Mouse (Mus musculus) midbrain, postnatal 0 days (tissue): ENCODE measurements around the gene Urad. TPM values are rescaled to one million over a fixed set of nuclear protein-coding genes. Genes with fewer than 3 reads are reported as not detected.

Experiments
- ATAC-seq: fragments of 200-750 bp; cut with Nextera tagmentation; 2 replicates; pipeline ENCODE4 v1.8.0; 2017; ENCODE audit warnings: moderate number of reproducible peaks, mild to moderate bottlenecking, moderate TSS enrichment, moderate library complexity; ENCODE audit not compliant: low FRiP score
- DNase-seq: peaks from one replicate; pipeline ENCODE4 v3.0.0-alpha.2; 2015; ENCODE audit warnings: low spot score
- H3K27ac ChIP-seq: fragments of 300-500 bp; sonication (generic); 2 replicates; pipeline ENCODE4 v1.5.1; 2014; ENCODE audit warnings: low read depth, mild to moderate bottlenecking, low read length, mixed read lengths
- H3K27me3 ChIP-seq: fragments of 300-500 bp; sonication (generic); 2 replicates; pipeline ENCODE4 v1.6.1; 2014; ENCODE audit warnings: low read length, control low read depth, mixed read lengths; ENCODE audit not compliant: insufficient read depth
- H3K36me3 ChIP-seq: fragments of 300-500 bp; sonication (generic); 2 replicates; pipeline ENCODE4 v1.6.1; 2014; ENCODE audit warnings: low read length, control low read depth, mixed read lengths; ENCODE audit not compliant: insufficient read depth
- H3K4me1 ChIP-seq: fragments of 300-500 bp; sonication (generic); 2 replicates; pipeline ENCODE4 v1.6.1; 2014; ENCODE audit warnings: mild to moderate bottlenecking, control low read depth, antibody characterized with exemption, low read length, mixed read lengths; ENCODE audit not compliant: insufficient read depth
- H3K4me2 ChIP-seq: fragments of 300-500 bp; sonication (generic); 2 replicates; pipeline ENCODE4 v1.6.1; 2014; ENCODE audit warnings: low read depth, mild to moderate bottlenecking, low read length, mixed read lengths; ENCODE audit not compliant: poor library complexity, severe bottlenecking
- H3K4me3 ChIP-seq: fragments of 300-500 bp; sonication (generic); 2 replicates; pipeline ENCODE4 v1.5.1; 2014; ENCODE audit warnings: low read depth, mild to moderate bottlenecking, low read length, moderate library complexity
- H3K9ac ChIP-seq: fragments of 300-500 bp; sonication (generic); replicated peaks from 2 replicates; pipeline ENCODE4 v1.6.1; 2014; ENCODE audit warnings: mild to moderate bottlenecking, low read length, moderate library complexity, mixed read lengths; ENCODE audit not compliant: poor library complexity, severe bottlenecking
- H3K9me3 ChIP-seq: fragments of 300-500 bp; sonication (generic); 2 replicates; pipeline ENCODE4 v1.6.1; 2016; ENCODE audit warnings: low read length, control low read depth
- CTCF ChIP-seq: IDR thresholded peaks from 2 replicates; pipeline ENCODE4 v1.5.1; 2016; ENCODE audit warnings: antibody characterized with exemption, mild to moderate bottlenecking
- WGBS: fragments of 180-500 bp; shearing (Covaris S2); extraction: QIAGEN DNeasy Blood & Tissue Kit; methylation state at CpG from one replicate; pipeline ENCODE4 v1.1.7; 2014; 5-methylcytosine and 5-hydroxymethylcytosine counted together
- microRNA-seq: library from miRNA; unstranded; fragments of <30 nt; microRNA quantifications from one replicate; pipeline ENCODE4, GENCODE M21; 2016; ENCODE audit warnings: borderline number of aligned reads
- polyA plus RNA-seq: library from polyadenylated mRNA; unstranded; fragments of >200 nt; fragmentation: Nextera tagmentation; extraction: Ambion mirVana; gene quantifications from 2 replicates; pipeline ENCODE4 v1.2.1, GENCODE M21; 2015
- total RNA-seq: library from RNA; depleted of rRNA; stranded (reverse); fragments of >200 nt; gene quantifications from 2 replicates; pipeline ENCODE4 v1.2.3, GENCODE M21; 2014; rRNA removed

Gene Urad
- total and polyA plus RNA-seq, 2 experiments from 2014 or later = not detected

DNA sequence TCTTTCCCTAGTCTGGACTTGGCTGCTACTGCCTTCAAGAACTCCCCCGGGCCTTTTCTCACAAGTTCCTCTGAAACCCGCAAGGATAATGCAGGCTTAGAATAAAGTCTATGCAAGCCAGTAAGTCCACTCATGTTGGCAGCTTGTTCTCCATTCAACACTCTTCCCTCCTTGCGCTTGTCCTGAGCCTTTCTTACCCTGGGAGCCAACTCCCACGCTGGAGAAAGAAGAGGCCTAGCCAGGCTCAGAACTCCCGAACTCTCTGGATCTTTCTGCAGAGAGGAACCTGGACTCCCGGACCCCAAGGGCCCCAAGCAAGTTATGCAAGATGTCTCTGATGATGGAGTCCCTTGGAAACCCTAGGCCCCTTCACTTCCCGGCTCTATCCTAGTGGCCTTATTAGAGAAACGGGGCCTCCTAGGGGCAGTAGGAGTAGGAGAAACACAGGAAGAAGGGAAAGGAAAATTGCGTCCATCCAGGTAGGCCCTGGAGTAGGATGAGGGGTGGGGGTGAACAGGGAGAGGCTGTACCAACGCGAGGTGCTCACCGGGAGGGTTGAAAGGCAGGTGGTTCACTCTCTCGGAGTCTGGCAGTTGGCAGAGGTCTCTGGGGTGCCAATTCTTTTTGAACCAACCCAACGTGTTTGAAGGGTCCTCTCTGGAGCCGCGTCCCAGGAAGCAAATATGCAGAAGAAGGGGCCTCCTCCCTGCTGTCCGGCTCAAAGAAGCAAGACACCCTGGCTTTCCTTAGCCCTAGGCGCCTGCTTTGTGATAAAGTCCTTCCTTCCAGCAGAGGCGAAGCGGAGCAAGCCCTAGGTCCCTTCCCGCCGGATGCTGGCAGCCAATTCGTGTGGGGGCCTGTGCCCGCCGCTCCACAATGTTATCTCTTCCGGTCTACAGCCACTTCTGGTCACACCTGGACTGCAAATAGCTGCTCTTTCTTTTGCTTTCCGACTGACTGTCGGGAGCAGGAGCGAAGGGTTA is 51.3 kb downstream of the Urad start:
- 2% methylated on average over 29 of the region's 29 CpGs for whole genome bisulfite sequencing
- H3K36me3 ChIP-seq = no peaks in the 10 kb centered on the region
- peaks cover 92% of the 10 kb centered on the region for H3K27me3 ChIP-seq
- no peak overlapping the region for H3K27ac ChIP-seq
- H3K4me2 ChIP-seq = no peak overlapping the region
- DNase-seq (no peak), ATAC-seq (no peak)
- H3K9me3 ChIP-seq = no peaks in the 10 kb centered on the region
- H3K9ac ChIP-seq = no peak overlapping the region
- H3K4me3 ChIP-seq = no peak overlapping the region
- no peaks in the 10 kb centered on the region for H3K4me1 ChIP-seq
- TF ChIP-seq CTCF = no peak

DNA sequence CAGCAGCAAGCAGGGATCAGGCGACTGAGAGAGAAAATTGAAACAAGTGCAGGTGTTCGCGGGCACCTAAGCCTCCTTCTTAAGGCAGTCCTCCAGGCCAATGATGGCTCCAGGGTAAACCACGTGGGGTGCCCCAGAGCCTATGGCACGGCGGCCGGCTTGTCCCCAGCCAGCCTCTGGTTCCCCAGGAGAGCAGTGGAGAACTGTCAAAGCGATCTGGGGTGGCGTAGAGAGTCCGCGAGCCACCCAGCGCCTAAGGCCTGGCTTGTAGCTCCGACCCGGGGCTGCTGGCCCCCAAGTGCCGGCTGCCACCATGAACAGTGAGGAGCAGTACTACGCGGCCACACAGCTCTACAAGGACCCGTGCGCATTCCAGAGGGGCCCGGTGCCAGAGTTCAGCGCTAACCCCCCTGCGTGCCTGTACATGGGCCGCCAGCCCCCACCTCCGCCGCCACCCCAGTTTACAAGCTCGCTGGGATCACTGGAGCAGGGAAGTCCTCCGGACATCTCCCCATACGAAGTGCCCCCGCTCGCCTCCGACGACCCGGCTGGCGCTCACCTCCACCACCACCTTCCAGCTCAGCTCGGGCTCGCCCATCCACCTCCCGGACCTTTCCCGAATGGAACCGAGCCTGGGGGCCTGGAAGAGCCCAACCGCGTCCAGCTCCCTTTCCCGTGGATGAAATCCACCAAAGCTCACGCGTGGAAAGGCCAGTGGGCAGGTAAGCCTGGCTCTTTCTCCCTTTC is 52.1 kb downstream of the Urad start, which contains the start of gene Pdx1:
Gene Pdx1 (plus strand): TSS at position 34 of the 747 bp plus-strand sequence.
- Histone ChIP-seq H3K27me3 (peaks cover 92% of the 10 kb centered on the region), H3K4me3 (no peak within 1 kb of the TSS), H3K4me1 (no peaks in the 10 kb centered on the region), H3K9me3 (no peaks in the 10 kb centered on the region), H3K27ac (no peak within 1 kb of the TSS), H3K36me3 (no peaks in the 10 kb centered on the region), H3K9ac (no peak within 1 kb of the TSS), H3K4me2 (no peak within 1 kb of the TSS)
- no peak for TF ChIP-seq CTCF
- 2% methylated on average over 44 of the region's 44 CpGs for WGBS
- no peak for ATAC-seq
- DNase-seq = no peak

DNA sequence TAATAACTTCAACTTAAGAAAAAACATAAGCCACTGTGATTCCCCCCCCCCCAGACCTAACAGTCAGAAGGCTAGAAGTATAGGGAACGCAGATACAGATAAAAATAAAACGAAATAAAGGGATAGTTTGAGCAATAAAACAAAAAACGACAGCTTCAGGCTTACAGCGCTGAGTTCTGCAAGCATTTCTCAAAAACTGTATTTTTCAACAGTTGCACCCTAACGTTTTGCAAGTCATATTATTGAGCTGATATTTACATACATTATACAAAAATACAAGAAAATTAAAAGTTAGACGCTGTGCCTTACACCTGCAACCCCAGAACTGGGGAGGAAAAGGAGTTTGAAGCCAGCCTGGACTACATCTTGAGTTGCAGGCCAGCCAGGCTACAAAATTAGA is 52.9 kb downstream of the Urad start:
- Histone ChIP-seq H3K27me3 (peaks cover 88% of the 10 kb centered on the region), H3K9ac (no peak overlapping the region), H3K36me3 (no peaks in the 10 kb centered on the region), H3K4me1 (no peaks in the 10 kb centered on the region), H3K9me3 (no peaks in the 10 kb centered on the region), H3K27ac (no peak overlapping the region), H3K4me2 (no peak overlapping the region), H3K4me3 (no peak overlapping the region)
- no peak for TF ChIP-seq CTCF
- 4% methylated on average over 6 of the region's 6 CpGs for WGBS
- no peak for ATAC-seq
- DNase-seq = no peak

DNA sequence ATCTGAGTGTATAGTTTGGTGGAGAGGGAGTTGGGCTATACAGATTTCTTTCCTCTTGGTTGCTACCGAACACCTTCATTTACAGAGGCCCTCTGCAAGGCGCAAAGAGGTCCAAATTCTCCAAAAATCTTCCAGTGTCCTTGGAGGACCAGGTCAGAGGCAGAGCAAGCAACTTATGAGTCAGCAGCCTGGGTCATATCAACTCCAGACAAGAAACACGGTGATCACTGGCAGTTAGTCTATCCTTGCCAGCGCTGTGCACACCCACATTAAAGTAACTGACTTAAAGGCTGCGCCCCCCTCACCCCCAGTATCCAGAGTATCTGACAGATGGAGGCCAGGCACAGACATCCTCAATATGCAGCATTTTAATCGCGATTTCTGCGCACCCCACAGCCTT is 53.5 kb downstream of the Urad start:
- Histone ChIP-seq H3K9me3 (no peaks in the 10 kb centered on the region), H3K27me3 (peaks cover 89% of the 10 kb centered on the region), H3K9ac (no peak overlapping the region), H3K4me1 (no peaks in the 10 kb centered on the region), H3K4me3 (no peak overlapping the region), H3K36me3 (no peaks in the 10 kb centered on the region), H3K4me2 (no peak overlapping the region), H3K27ac (no peak overlapping the region)
- TF ChIP-seq CTCF = no peak
- WGBS = 4% methylated on average over 8 of the region's 8 CpGs
- DNase-seq (no peak), ATAC-seq (no peak)

DNA sequence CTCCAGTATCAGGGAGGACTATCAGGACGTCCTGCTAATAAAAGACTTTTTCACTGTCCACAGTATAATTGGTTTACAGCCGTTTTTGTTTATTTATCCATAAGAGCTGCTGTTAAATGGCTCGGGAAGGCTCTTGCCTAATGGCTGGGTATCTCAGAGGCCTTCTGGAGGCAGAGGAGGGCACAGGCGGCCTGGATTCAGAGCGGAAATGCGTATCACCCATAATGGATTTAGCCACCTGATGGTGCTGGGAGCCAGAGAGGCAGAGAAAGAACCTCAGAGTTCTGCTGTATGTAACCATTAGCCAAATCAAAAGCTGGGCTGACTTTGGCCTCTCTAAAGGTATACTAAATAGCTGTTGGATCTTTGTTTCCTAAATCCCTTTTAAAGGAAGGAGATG is 54.8 kb downstream of the Urad start:
- Histone ChIP-seq H3K4me1 (no peaks in the 10 kb centered on the region), H3K9ac (no peak overlapping the region), H3K27ac (no peak overlapping the region), H3K27me3 (peaks cover 77% of the 10 kb centered on the region), H3K4me2 (no peak overlapping the region), H3K4me3 (no peak overlapping the region), H3K36me3 (no peaks in the 10 kb centered on the region), H3K9me3 (no peaks in the 10 kb centered on the region)
- no peak for ATAC-seq
- DNase-seq = no peak
- WGBS = 17% methylated on average over 6 of the region's 6 CpGs
- TF ChIP-seq CTCF = no peak

Small RNAs within 50 kb of the gene (microRNA-seq; reads per million reads assigned to microRNA genes)
- not detected for gene Mir7k

Other genes with a start within 250 kb of the Urad start
- 5.6 and 6.5 TPM in 2 replicates for gene Lnx2, start 245.9 kb downstream of the Urad start, total RNA-seq
- 2.6 and 2.9 TPM in 2 replicates for gene Lnx2, start 245.9 kb downstream of the Urad start, polyA plus RNA-seq
- gene Polr1d, start 245.4 kb downstream of the Urad start, total RNA-seq = 58.4 and 60.1 TPM in 2 replicates
- 89.4 and 91.0 TPM in 2 replicates for gene Polr1d, start 245.4 kb downstream of the Urad start, polyA plus RNA-seq
- 1.7 and 3.0 TPM in 2 replicates for gene Gsx1, start 133.7 kb downstream of the Urad start, total RNA-seq
- gene Gsx1, start 133.7 kb downstream of the Urad start, polyA plus RNA-seq = 1.4 and 2.3 TPM in 2 replicates
- not detected in 2 replicates for gene Pdx1, start 52.5 kb downstream of the Urad start, total RNA-seq
- gene Pdx1, start 52.5 kb downstream of the Urad start, polyA plus RNA-seq = not detected in 2 replicates
- not detected in 2 replicates for gene Cdx2, start 15.2 kb downstream of the Urad start, total RNA-seq
- not detected in 2 replicates for gene Cdx2, start 15.2 kb downstream of the Urad start, polyA plus RNA-seq
- 2.5 and 2.6 TPM in 2 replicates for gene Flt3, start 78.0 kb upstream of the Urad start, total RNA-seq
- gene Flt3, start 78.0 kb upstream of the Urad start, polyA plus RNA-seq = 2.0 TPM in 2 replicates
- gene Pan3, start 107.7 kb upstream of the Urad start, total RNA-seq = 38.9 and 66.7 TPM in 2 replicates
- gene Pan3, start 107.7 kb upstream of the Urad start, polyA plus RNA-seq = 51.3 and 61.4 TPM in 2 replicates